In the genomic region with DNA sequence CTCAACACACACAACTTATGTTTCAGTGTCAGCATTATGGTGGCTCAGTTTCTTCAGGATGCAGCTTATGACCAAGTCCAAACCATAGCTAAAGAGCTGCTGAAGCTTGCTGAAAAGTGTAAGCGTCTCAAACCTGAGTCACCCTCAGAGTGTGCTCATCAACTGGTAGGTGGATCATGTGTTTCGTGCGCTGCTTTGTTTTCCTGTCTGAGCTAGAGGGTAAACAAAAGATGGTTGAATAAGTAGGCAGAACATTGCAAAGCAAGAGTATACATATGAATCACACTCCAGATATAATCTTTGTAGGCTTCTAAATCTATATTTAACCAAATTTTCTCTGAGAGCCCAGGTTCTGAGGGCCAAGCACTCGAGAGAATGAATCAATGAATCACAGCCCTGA, we compare ENCODE assay signal across 27 mouse cellular contexts. TPM values are rescaled to one million over a fixed set of nuclear protein-coding genes. Genes with fewer than 3 reads are reported as not detected.
DNase-seq lines count a peak whose midpoint lies in the region; TF ChIP-seq lines count a peak whose summit lies in the region.
"Had no signal": no experiment of that assay in that cellular context is flagged by ENCODE, and none has a peak within 500 bp of the region (broad histone marks: within the 10 kb centered on the region; RNA-seq: fewer than 3 reads in every experiment).

No protein-coding gene starts in this region.

- H3K4me3 ChIP-seq in left cerebral cortex, adult 2 months: no peak overlapping the region
- H3K4me3 ChIP-seq in olfactory bulb, adult 2 months (ENCODE audit: insufficient read depth, low read depth, low read length): no peak overlapping the region
- H3K4me3 ChIP-seq in gastrocnemius, adult 2 months: no peak overlapping the region
- H3K4me3 ChIP-seq: embryonic facial prominence, embryonic 15.5 days; erythroblast, embryonic 14.5 days; forebrain, embryonic 10.5 days; heart, embryonic 13.5 days; hindbrain, embryonic 12.5 days had no signal

- intact Hi-C loops in left cerebral cortex, adult 2 months (cut with DNase I): loop anchor here (1.0 kb wide), 1 partner anchor 198 kb away; a partner anchor contains a TSS
- intact Hi-C loops in gastrocnemius, adult 2 months (cut with DNase I): no loop called here

- no peak for TF ChIP-seq POLR2A in olfactory bulb, adult 2 months (IDR thresholded peaks at IDR 0.05; ENCODE audit: insufficient read depth, low read depth, low read length)

- peaks cover 3% of the 10 kb centered on the region; the same call in 1 of the 2 replicates for H3K4me1 ChIP-seq in olfactory bulb, adult 2 months (ENCODE audit: control insufficient read depth, insufficient read depth, low read length)
- H3K4me1 ChIP-seq: embryonic facial prominence, embryonic 15.5 days; hindbrain, embryonic 12.5 days had no signal

- peak overlapping the region; percentile 67; the same call in 1 of the 2 replicates for H3K27ac ChIP-seq in left cerebral cortex, adult 2 months
- peak overlapping the region; percentile 31; the same call in 1 of the 2 replicates for H3K27ac ChIP-seq in olfactory bulb, adult 2 months (ENCODE audit: insufficient read depth, low read depth, low read length)
- H3K27ac ChIP-seq in gastrocnemius, adult 2 months: no peak overlapping the region
- H3K27ac ChIP-seq: embryonic facial prominence, embryonic 15.5 days; forebrain, embryonic 10.5 days; heart, embryonic 13.5 days; hindbrain, embryonic 12.5 days had no signal

- DNase-seq in left cerebral cortex, adult 2 months (ENCODE audit: extremely low spot score in 1 of 2, low spot score in 2 of 2): peak in 1 of 2 experiments; percentile 22
- DNase-seq in left cerebral cortex, adult 11 months (ENCODE audit: low spot score): no peak
- peak; percentile 46 for DNase-seq in right cerebral cortex, adult 18-20 months
- DNase-seq in right cerebral cortex, postnatal 10 days (ENCODE audit: low spot score in 2 of 2): no peak
- no peak for DNase-seq in gastrocnemius, adult 2 months
- DNase-seq: adrenal gland, adult 8-10 months; adrenal gland, postnatal 36 days; cerebellum, adult 11 months; cerebellum, adult 8-10 months; cerebellum, postnatal 14 days; embryo, embryonic 11 days; gastrocnemius, postnatal 25 days; heart, postnatal 4 days had no signal

- 41% methylated on average over 4 of the region's 4 CpGs for WGBS in olfactory bulb, adult 2 months

- no peak for TF ChIP-seq CTCF in left cerebral cortex, adult 2 months (IDR thresholded peaks at IDR 0.05)
- TF ChIP-seq CTCF in olfactory bulb, adult 2 months (IDR thresholded peaks at IDR 0.05; ENCODE audit: insufficient read depth, low read depth, low read length): no peak
- no peak for TF ChIP-seq CTCF in gastrocnemius, adult 2 months (IDR thresholded peaks at IDR 0.05)

RNA-seq across cellular contexts. Expression of a gene that starts 3.3 kb away (rescaled TPM):
- total RNA-seq in left cerebral cortex, adult 2 months (2021): under 1 TPM; 0.14 to 0.18 TPM
- not detected in 2 replicates for polyA plus RNA-seq in olfactory bulb, adult 2 months (2012; ENCODE audit: insufficient read depth, insufficient read length, low replicate concordance, missing spikeins)
- total RNA-seq in gastrocnemius, adult 2 months (2021): not detected
- total RNA-seq: adrenal gland, adult 8-10 months; adrenal gland, postnatal 36 days; ES-E14; gastrocnemius, postnatal 25 days; granulocyte monocyte progenitor cell, adult 5-6 weeks; heart, postnatal 4 days had no signal
- polyA plus RNA-seq: embryonic facial prominence, embryonic 11.5 days; embryonic facial prominence, embryonic 15.5 days; erythroblast, embryonic 14.5 days; forebrain, embryonic 10.5 days; forebrain, embryonic 14.5 days; heart, embryonic 13.5 days; heart, postnatal 0 days; hindbrain, embryonic 12.5 days had no signal

RNA-seq across cellular contexts. Expression of a gene that starts 45.4 kb away (rescaled TPM):
- total RNA-seq in left cerebral cortex, adult 2 months (2021): not detected
- not detected in 2 replicates for polyA plus RNA-seq in olfactory bulb, adult 2 months (2012; ENCODE audit: insufficient read depth, insufficient read length, low replicate concordance, missing spikeins)
- total RNA-seq in gastrocnemius, adult 2 months (2021): not detected
- total RNA-seq: common myeloid progenitor, adult 5-6 weeks; ES-E14; gastrocnemius, postnatal 25 days; granulocyte monocyte progenitor cell, adult 5-6 weeks; heart, postnatal 4 days had no signal
- polyA plus RNA-seq: brain, embryonic 14.5 days; embryonic facial prominence, embryonic 11.5 days; embryonic facial prominence, embryonic 15.5 days; erythroblast, embryonic 14.5 days; forebrain, embryonic 10.5 days; forebrain, embryonic 14.5 days; heart, postnatal 0 days; hindbrain, embryonic 12.5 days; hindbrain, embryonic 16.5 days had no signal
